Mouse (Mus musculus) lung, postnatal 0 days (tissue): Measurements from ENCODE around the gene Timm22. TPM values are rescaled to one million over a fixed set of nuclear protein-coding genes. Genes with fewer than 3 reads are reported as not detected.

Source experiments
- ATAC-seq: fragments of 200-750 bp; cut with Nextera tagmentation; 2 replicates; pipeline ENCODE4 v1.8.0; 2017; ENCODE audit warnings: moderate library complexity
- DNase-seq: peaks from one replicate; pipeline ENCODE4 v3.0.0-alpha.2; 2016; ENCODE audit warnings: low spot score
- H3K27ac ChIP-seq: fragments of 300-500 bp; sonication (generic); 2 replicates; pipeline ENCODE4 v1.5.1; 2014; ENCODE audit warnings: antibody characterized with exemption, mild to moderate bottlenecking, low read length, mixed read lengths
- H3K27me3 ChIP-seq: fragments of 300-500 bp; sonication (generic); replicated peaks from 2 replicates; pipeline ENCODE4 v1.6.1; 2014; ENCODE audit warnings: low read length, mixed read lengths; ENCODE audit not compliant: insufficient read depth
- H3K36me3 ChIP-seq: fragments of 300-500 bp; sonication (generic); 2 replicates; pipeline ENCODE4 v1.6.1; 2014; ENCODE audit warnings: low read length, mixed read lengths; ENCODE audit not compliant: insufficient read depth
- H3K4me1 ChIP-seq: fragments of 300-500 bp; sonication (generic); 2 replicates; pipeline ENCODE4 v1.6.1; 2014; ENCODE audit warnings: antibody characterized with exemption, low read depth, low read length, mixed read lengths; ENCODE audit not compliant: insufficient read depth
- H3K4me2 ChIP-seq: fragments of 300-500 bp; sonication (generic); replicated peaks from 2 replicates; pipeline ENCODE4 v1.6.1; 2014; ENCODE audit warnings: low read depth, mild to moderate bottlenecking, low read length, moderate library complexity, mixed read lengths
- H3K4me3 ChIP-seq: fragments of 300-500 bp; sonication (generic); 2 replicates; pipeline ENCODE4 v1.5.1; 2014; ENCODE audit warnings: low read depth, low read length
- H3K9ac ChIP-seq: fragments of 300-500 bp; sonication (generic); replicated peaks from 2 replicates; pipeline ENCODE4 v1.6.1; 2014; ENCODE audit warnings: low read depth, mild to moderate bottlenecking
- H3K9me3 ChIP-seq: fragments of 300-500 bp; sonication (generic); 2 replicates; pipeline ENCODE4 v1.6.1; 2016; ENCODE audit warnings: low read length, mixed read lengths
- CTCF ChIP-seq: IDR thresholded peaks from 2 replicates; pipeline ENCODE4 v1.5.1; 2016; ENCODE audit warnings: antibody characterized with exemption, mild to moderate bottlenecking
- EP300 ChIP-seq: IDR thresholded peaks from 2 replicates; pipeline ENCODE4 v1.6.1; 2016; ENCODE audit warnings: antibody characterized with exemption, mild to moderate bottlenecking, control low read depth
- WGBS: fragments of 180-500 bp; shearing (Covaris S2); extraction: QIAGEN DNeasy Blood & Tissue Kit; methylation state at CpG from one replicate; pipeline ENCODE4 v1.1.7; 2014; 5-methylcytosine and 5-hydroxymethylcytosine counted together
- polyA plus RNA-seq: library from polyadenylated mRNA; unstranded; fragments of >200 nt; fragmentation: Nextera tagmentation; extraction: Ambion mirVana; gene quantifications from 2 replicates; pipeline ENCODE4 v1.2.1, GENCODE M21; 2015

Timm22 gene
- polyA plus RNA-seq, 1 experiment from 2014 or later = 81.7 TPM

GRCm38 (mm10) chr11:76363636-76364035, 43.1 kb upstream of the Timm22 start:
- no peaks in the 10 kb centered on the region for H3K36me3 ChIP-seq
- no peaks in the 10 kb centered on the region for H3K9me3 ChIP-seq
- WGBS = 24% methylated on average over 9 of the region's 9 CpGs
- TF ChIP-seq EP300 (no peak), CTCF (no peak)
- no peaks in the 10 kb centered on the region for H3K4me1 ChIP-seq
- ATAC-seq (no peak), DNase-seq (no peak)
- no peak overlapping the region for H3K9ac ChIP-seq
- no peak overlapping the region for H3K4me3 ChIP-seq
- H3K27ac ChIP-seq = no peak overlapping the region
- H3K27me3 ChIP-seq = no peaks in the 10 kb centered on the region
- H3K4me2 ChIP-seq = no peak overlapping the region

- no peak for TF ChIP-seq EP300
- no peak for TF ChIP-seq CTCF
- no peak overlapping the region for H3K27ac ChIP-seq
- H3K36me3 ChIP-seq = no peaks in the 10 kb centered on the region
- no peaks in the 10 kb centered on the region for H3K27me3 ChIP-seq
- H3K4me2 ChIP-seq = no peak overlapping the region
- H3K4me1 ChIP-seq = no peaks in the 10 kb centered on the region
- H3K9ac ChIP-seq = no peak overlapping the region
- no peaks in the 10 kb centered on the region for H3K9me3 ChIP-seq
- WGBS = 71% methylated on average over 5 of the region's 5 CpGs
- ATAC-seq = no peak
- DNase-seq = no peak
- H3K4me3 ChIP-seq = no peak overlapping the region
Measured at GRCm38 (mm10) chr11:76364038-76364437, 42.7 kb upstream of the Timm22 start.

GRCm38 (mm10) chr11:76366720-76367119, 40.0 kb upstream of the Timm22 start:
- TF ChIP-seq CTCF (no peak), EP300 (no peak)
- H3K9me3 ChIP-seq = no peaks in the 10 kb centered on the region
- no peak overlapping the region for H3K27ac ChIP-seq
- H3K9ac ChIP-seq = no peak overlapping the region
- 85% methylated on average over 15 of the region's 15 CpGs for WGBS
- no peak overlapping the region for H3K4me3 ChIP-seq
- H3K4me2 ChIP-seq = no peak overlapping the region
- no peak for ATAC-seq
- no peaks in the 10 kb centered on the region for H3K27me3 ChIP-seq
- no peaks in the 10 kb centered on the region for H3K36me3 ChIP-seq
- DNase-seq = no peak
- H3K4me1 ChIP-seq = no peaks in the 10 kb centered on the region

GRCm38 (mm10) chr11:76370491-76370890, 36.3 kb upstream of the Timm22 start:
- ATAC-seq (no peak), DNase-seq (no peak)
- H3K36me3 ChIP-seq = no peaks in the 10 kb centered on the region

GRCm38 (mm10) chr11:76372120-76372519, 34.6 kb upstream of the Timm22 start:
- 39% methylated on average over 2 of the region's 2 CpGs for WGBS
- Histone ChIP-seq H3K27me3 (no peaks in the 10 kb centered on the region), H3K4me2 (no peak overlapping the region), H3K27ac (no peak overlapping the region), H3K9ac (no peak overlapping the region), H3K4me1 (peaks cover 6% of the 10 kb centered on the region; the same call in 1 of the 2 replicates), H3K9me3 (no peaks in the 10 kb centered on the region), H3K4me3 (no peak overlapping the region), H3K36me3 (no peaks in the 10 kb centered on the region)
- TF ChIP-seq CTCF = no peak
- no peak for TF ChIP-seq EP300
- ATAC-seq (no peak), DNase-seq (no peak)

More at GRCm38 (mm10) chr11:76370491-76370890, 36.3 kb upstream of the Timm22 start:
- Histone ChIP-seq H3K9me3 (no peaks in the 10 kb centered on the region), H3K9ac (no peak overlapping the region), H3K27me3 (no peaks in the 10 kb centered on the region), H3K4me3 (no peak overlapping the region), H3K4me2 (no peak overlapping the region), H3K27ac (no peak overlapping the region), H3K4me1 (peaks cover 6% of the 10 kb centered on the region; the same call in 1 of the 2 replicates)
- TF ChIP-seq EP300 (no peak), CTCF (no peak)

GRCm38 (mm10) chr11:76372534-76372933, 34.2 kb upstream of the Timm22 start:
- Histone ChIP-seq H3K36me3 (no peaks in the 10 kb centered on the region), H3K4me3 (no peak overlapping the region), H3K9me3 (no peaks in the 10 kb centered on the region), H3K27ac (no peak overlapping the region), H3K9ac (no peak overlapping the region), H3K4me1 (peaks cover 6% of the 10 kb centered on the region; the same call in 1 of the 2 replicates), H3K27me3 (no peaks in the 10 kb centered on the region), H3K4me2 (no peak overlapping the region)
- ATAC-seq (no peak), DNase-seq (no peak)
- TF ChIP-seq EP300 (no peak), CTCF (no peak)
- WGBS = 36% methylated on average over 6 of the region's 6 CpGs
